Mouse (Mus musculus): ENCODE measurements around the gene Rplp1. TPM values are rescaled to one million over a fixed set of nuclear protein-coding genes. Genes with fewer than 3 reads are reported as not detected.

Rplp1 gene
- polyA plus RNA-seq, 1 experiment from 2014 or later = 840 TPM

GRCm38 (mm10) chr9:61933333-61933732 lies 19.0 kb upstream of the Rplp1 start:
- Histone ChIP-seq H3K27me3 (no peaks in the 10 kb centered on the region), H3K4me2 (no peak overlapping the region), H3K27ac (no peak overlapping the region), H3K36me3 (replicated peaks) (peaks cover 97% of the 10 kb centered on the region), H3K9ac (no peak overlapping the region), H3K4me1 (no peaks in the 10 kb centered on the region), H3K9me3 (no peaks in the 10 kb centered on the region), H3K4me3 (replicated peaks) (no peak overlapping the region)
- no peak for ATAC-seq (ENCODE audit: low FRiP score)
- 88% methylated on average over 2 of the region's 2 CpGs for WGBS

GRCm38 (mm10) chr9:61932009-61932408 lies 17.7 kb upstream of the Rplp1 start:
- Histone ChIP-seq H3K4me2 (no peak overlapping the region), H3K36me3 (replicated peaks) (peaks cover 98% of the 10 kb centered on the region), H3K27me3 (no peaks in the 10 kb centered on the region), H3K27ac (no peak overlapping the region), H3K9ac (no peak overlapping the region), H3K4me3 (replicated peaks) (no peak overlapping the region), H3K9me3 (no peaks in the 10 kb centered on the region), H3K4me1 (no peaks in the 10 kb centered on the region)
- no peak for ATAC-seq (ENCODE audit: low FRiP score)
- 89% methylated on average over 3 of the region's 3 CpGs for WGBS

- Histone ChIP-seq H3K4me3 (replicated peaks) (no peak overlapping the region), H3K27ac (no peak overlapping the region), H3K27me3 (no peaks in the 10 kb centered on the region), H3K9ac (no peak overlapping the region), H3K36me3 (replicated peaks) (peaks cover 94% of the 10 kb centered on the region), H3K4me1 (no peaks in the 10 kb centered on the region), H3K9me3 (no peaks in the 10 kb centered on the region), H3K4me2 (no peak overlapping the region)
- no peak for ATAC-seq (ENCODE audit: low FRiP score)
- WGBS = 93% methylated on average over 10 of the region's 10 CpGs
These were observed 10.8 kb upstream of the Rplp1 start for GRCm38 (mm10) chr9:61925086-61925660.

- WGBS = 92% methylated on average over 6 of the region's 6 CpGs
- no peaks in the 10 kb centered on the region for H3K4me1 ChIP-seq
- H3K36me3 ChIP-seq (replicated peaks) = peaks cover 81% of the 10 kb centered on the region
These were observed 6.0 kb upstream of the Rplp1 start for GRCm38 (mm10) chr9:61920331-61920730.

GRCm38 (mm10) chr9:61919464-61919863 lies 5.1 kb upstream of the Rplp1 start:
- H3K9ac ChIP-seq = no peak overlapping the region
- H3K4me1 ChIP-seq = no peaks in the 10 kb centered on the region
- H3K36me3 ChIP-seq (replicated peaks) = peaks cover 72% of the 10 kb centered on the region
- H3K27ac ChIP-seq = no peak overlapping the region
- no peak for ATAC-seq (ENCODE audit: low FRiP score)
- no peaks in the 10 kb centered on the region for H3K27me3 ChIP-seq
- whole genome bisulfite sequencing = 96% methylated on average over 5 of the region's 5 CpGs
- H3K4me2 ChIP-seq = no peak overlapping the region
- H3K9me3 ChIP-seq = no peaks in the 10 kb centered on the region
- H3K4me3 ChIP-seq (replicated peaks) = no peak overlapping the region

More at GRCm38 (mm10) chr9:61920331-61920730, 6.0 kb upstream of the Rplp1 start:
- H3K27ac ChIP-seq = no peak overlapping the region
- no peak overlapping the region for H3K9ac ChIP-seq
- H3K9me3 ChIP-seq = no peaks in the 10 kb centered on the region
- H3K4me2 ChIP-seq = no peak overlapping the region
- ATAC-seq (ENCODE audit: low FRiP score) = no peak
- H3K4me3 ChIP-seq (replicated peaks) = no peak overlapping the region
- H3K27me3 ChIP-seq = no peaks in the 10 kb centered on the region

- H3K4me3 ChIP-seq (replicated peaks) = no peak overlapping the region
- ATAC-seq (ENCODE audit: low FRiP score) = no peak
- peaks cover 62% of the 10 kb centered on the region for H3K36me3 ChIP-seq (replicated peaks)
- no peak overlapping the region for H3K4me2 ChIP-seq
- H3K27ac ChIP-seq = no peak overlapping the region
- no peak overlapping the region for H3K9ac ChIP-seq
- no peaks in the 10 kb centered on the region for H3K27me3 ChIP-seq
- no peaks in the 10 kb centered on the region for H3K9me3 ChIP-seq
- peaks cover 14% of the 10 kb centered on the region for H3K4me1 ChIP-seq
- 93% methylated on average over 6 of the region's 6 CpGs for WGBS
These were observed 3.1 kb upstream of the Rplp1 start for GRCm38 (mm10) chr9:61917436-61917835.

- Histone ChIP-seq H3K4me1 (peaks cover 18% of the 10 kb centered on the region), H3K27me3 (no peaks in the 10 kb centered on the region), H3K4me2 (no peak overlapping the region), H3K9ac (no peak overlapping the region), H3K27ac (no peak overlapping the region), H3K36me3 (replicated peaks) (peaks cover 62% of the 10 kb centered on the region), H3K9me3 (no peaks in the 10 kb centered on the region), H3K4me3 (replicated peaks) (no peak overlapping the region)
- ATAC-seq (ENCODE audit: low FRiP score) = no peak
- WGBS = 93% methylated on average over 3 of the region's 3 CpGs
These were observed 2.6 kb upstream of the Rplp1 start for GRCm38 (mm10) chr9:61916986-61917385.

- peaks cover 65% of the 10 kb centered on the region for H3K36me3 ChIP-seq (replicated peaks)
- ATAC-seq (ENCODE audit: low FRiP score) = no peak
- H3K27ac ChIP-seq = no peak overlapping the region
- 38% methylated on average over 4 of the region's 4 CpGs for WGBS
- no peaks in the 10 kb centered on the region for H3K27me3 ChIP-seq
- H3K4me3 ChIP-seq (replicated peaks) = peak overlapping the region; percentile 92
- no peaks in the 10 kb centered on the region for H3K9me3 ChIP-seq
- peaks cover 18% of the 10 kb centered on the region for H3K4me1 ChIP-seq
- H3K9ac ChIP-seq = peak overlapping the region; percentile 89
- H3K4me2 ChIP-seq = peak overlapping the region; percentile 84
These were observed 1.2 kb upstream of the Rplp1 start for GRCm38 (mm10) chr9:61915393-61916005.

- H3K9me3 ChIP-seq = no peaks in the 10 kb centered on the region
- peaks cover 60% of the 10 kb centered on the region for H3K36me3 ChIP-seq (replicated peaks)
- WGBS = 5% methylated on average over 13 of the region's 13 CpGs
- H3K9ac ChIP-seq = peak overlapping the region; percentile 89
- peak overlapping the region; percentile 84 for H3K4me2 ChIP-seq
- H3K4me3 ChIP-seq (replicated peaks) = peak overlapping the region; percentile 92
- no peaks in the 10 kb centered on the region for H3K27me3 ChIP-seq
- H3K4me1 ChIP-seq = peaks cover 18% of the 10 kb centered on the region
- ATAC-seq (ENCODE audit: low FRiP score) = no peak
- H3K27ac ChIP-seq = peak overlapping the region; percentile 93
These were observed 567 bp upstream of the Rplp1 start for GRCm38 (mm10) chr9:61914917-61915300.

GRCm38 (mm10) chr9:61911300-61912128 lies 2.8 kb downstream of the Rplp1 start:
- ATAC-seq (ENCODE audit: low FRiP score) = no peak
- WGBS = 51% methylated on average over 6 of the region's 6 CpGs
- Histone ChIP-seq H3K27ac (no peak overlapping the region), H3K9ac (no peak overlapping the region), H3K36me3 (replicated peaks) (peaks cover 29% of the 10 kb centered on the region), H3K4me3 (replicated peaks) (no peak overlapping the region), H3K9me3 (no peaks in the 10 kb centered on the region), H3K27me3 (no peaks in the 10 kb centered on the region), H3K4me2 (0 out of 2 replicates have a peak overlapping the region, but pooled peaks have one; percentile 5), H3K4me1 (peaks cover 18% of the 10 kb centered on the region)

GRCm38 (mm10) chr9:61910526-61911256 lies 3.7 kb downstream of the Rplp1 start:
- peaks cover 27% of the 10 kb centered on the region for H3K36me3 ChIP-seq (replicated peaks)
- 48% methylated on average over 20 of the region's 20 CpGs for WGBS
- no peak overlapping the region for H3K4me2 ChIP-seq
- peaks cover 18% of the 10 kb centered on the region for H3K4me1 ChIP-seq
- H3K9me3 ChIP-seq = no peaks in the 10 kb centered on the region
- no peak overlapping the region for H3K4me3 ChIP-seq (replicated peaks)
- H3K27ac ChIP-seq = no peak overlapping the region
- no peak overlapping the region for H3K9ac ChIP-seq
- H3K27me3 ChIP-seq = no peaks in the 10 kb centered on the region
- ATAC-seq (ENCODE audit: low FRiP score) = no peak

GRCm38 (mm10) chr9:61909633-61910032 lies 4.7 kb downstream of the Rplp1 start:
- no peak for ATAC-seq (ENCODE audit: low FRiP score)
- 90% methylated on average over 1 of the region's 1 CpGs for WGBS
- Histone ChIP-seq H3K36me3 (replicated peaks) (peaks cover 27% of the 10 kb centered on the region), H3K4me1 (peaks cover 18% of the 10 kb centered on the region), H3K4me3 (replicated peaks) (no peak overlapping the region), H3K9ac (no peak overlapping the region), H3K9me3 (no peaks in the 10 kb centered on the region), H3K4me2 (no peak overlapping the region), H3K27ac (no peak overlapping the region), H3K27me3 (no peaks in the 10 kb centered on the region)

All from forebrain, embryonic 12.5 days (tissue).